Mouse (Mus musculus) ES-Bruce4 (cell line): ENCODE data around the gene Abat.

Source experiments
- CTCF ChIP-seq: IDR thresholded peaks from one replicate; pipeline ENCODE4 v1.8.1; 2011; ENCODE audit warnings: low read depth, low read length
- EP300 ChIP-seq: IDR thresholded peaks from 2 replicates; pipeline ENCODE4 v1.6.1; 2011; ENCODE audit warnings: low read depth, low read length; ENCODE audit not compliant: insufficient read depth
- POLR2A ChIP-seq: IDR thresholded peaks from one replicate; pipeline ENCODE4 v1.8.1; 2011; ENCODE audit warnings: low read length; ENCODE audit not compliant: insufficient read depth

GRCm38 (mm10) chr16:8532461-8532860, 19.2 kb downstream of the Abat start:
- TF ChIP-seq POLR2A (no peak), EP300 (no peak), CTCF (no peak)
